Mouse (Mus musculus): ENCODE measurements at regions not wholly inside any gene's neighbourhood (a gene's known extent, or its start where the extent isn't known, plus 50 kb on each side); places are given as distances from the start of the nearest gene placed in this dataset.

DNA sequence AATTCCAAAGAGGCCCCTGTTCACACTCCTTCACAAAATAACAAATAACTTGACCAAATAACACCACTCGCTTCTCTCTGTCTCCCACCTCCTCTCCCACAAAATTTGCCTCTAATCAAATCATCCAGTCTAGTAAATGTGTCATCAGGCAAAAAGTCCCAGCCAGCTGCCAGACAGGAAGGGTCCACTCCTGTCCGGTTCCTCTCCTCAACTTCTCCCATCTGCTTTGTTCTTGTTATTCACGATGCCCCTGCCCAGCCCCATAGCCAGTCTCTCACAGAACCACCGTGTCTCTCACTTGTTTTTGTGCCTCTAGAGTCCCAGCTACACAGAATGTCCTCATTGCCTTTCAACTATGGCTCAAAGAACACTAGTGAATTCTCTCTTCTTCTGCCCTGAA is 53.8 kb downstream of the Ch25h start:
- no peak for DNase-seq

GRCm38 (mm10) chr19:34420293-34420792 is 54.6 kb downstream of the Ch25h start:
- DNase-seq = no peak

DNA sequence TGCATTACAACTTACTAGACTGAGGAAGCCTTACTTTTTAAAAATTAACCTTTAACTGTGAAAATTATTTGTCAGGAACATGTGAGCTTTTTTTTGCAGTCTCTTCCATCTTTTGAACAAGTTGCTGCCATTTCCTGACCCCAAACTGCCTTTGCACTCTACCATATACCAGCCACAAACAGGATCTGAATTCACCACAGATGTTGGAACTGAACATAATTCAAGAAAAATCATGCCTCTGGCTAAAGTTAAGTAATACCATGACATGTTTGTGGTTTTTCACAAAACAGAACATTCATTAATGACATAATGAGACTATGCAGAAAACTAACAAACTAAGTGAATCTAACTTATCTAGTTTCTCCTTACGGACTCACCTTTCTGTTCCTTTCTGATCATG is 67.8 kb downstream of the Ch25h start:
- no peak for DNase-seq

DNA sequence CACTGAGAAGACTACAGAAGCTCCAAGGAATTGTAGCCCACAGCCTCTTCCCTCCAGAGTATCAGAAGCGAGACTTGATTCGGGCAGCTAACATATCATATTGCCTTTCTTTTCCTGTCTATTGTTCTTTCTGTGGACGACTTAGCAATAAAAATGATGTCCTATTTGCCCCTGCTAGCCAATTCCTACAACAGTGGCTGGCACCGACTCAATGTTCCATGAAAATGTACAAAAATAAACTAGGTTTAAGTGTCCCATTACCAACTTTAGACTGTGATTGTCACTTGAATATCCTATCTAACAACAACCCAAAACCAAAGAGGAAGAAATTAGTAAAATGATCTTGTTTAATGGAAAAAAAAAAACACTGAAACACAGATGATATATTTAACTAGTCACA is 68.3 kb downstream of the Ch25h start:
- no peak for DNase-seq

DNA sequence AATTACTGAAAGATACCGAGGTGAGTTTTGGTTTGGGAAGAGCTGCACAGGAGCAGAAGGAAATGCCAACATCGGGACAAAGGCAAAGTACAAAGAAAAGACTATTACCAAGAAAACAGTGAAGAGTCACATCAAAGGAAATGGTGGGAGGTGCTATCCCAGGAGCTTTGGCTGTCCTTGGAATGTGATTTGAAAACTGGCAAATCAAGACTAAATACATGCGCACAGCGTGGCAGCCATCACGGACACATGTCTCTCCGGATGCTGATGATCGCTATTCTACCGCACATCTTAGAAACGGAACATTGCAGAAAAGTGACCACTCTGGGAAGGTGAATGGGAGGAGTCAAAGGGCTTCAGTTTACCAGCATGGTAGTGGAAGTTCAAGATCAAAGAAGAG is 78.7 kb downstream of the Ch25h start:
- DNase-seq = no peak

DNA sequence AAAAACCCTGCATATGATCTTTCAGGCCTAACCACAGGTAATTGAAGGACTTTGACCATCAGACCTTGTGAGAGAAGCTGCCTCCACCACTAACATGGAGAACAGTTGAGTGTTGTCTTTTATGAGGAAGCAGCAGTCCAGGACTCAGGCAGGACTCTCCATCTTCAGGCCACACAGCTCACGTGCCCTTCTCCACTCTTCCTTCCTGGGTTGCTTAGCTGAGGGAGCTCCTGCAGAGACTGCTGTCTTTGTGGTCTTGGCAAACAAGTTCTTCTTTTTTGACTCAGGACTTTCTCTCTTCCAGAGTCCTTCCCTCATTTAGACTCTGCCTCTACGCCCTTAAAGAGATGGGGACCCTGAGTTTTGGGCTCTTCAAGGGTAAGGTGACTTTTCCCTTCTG is 85.0 kb downstream of the Ch25h start:
- peak; percentile 19 to 28 for DNase-seq

- peak; percentile 30 to 53 for DNase-seq
Observed at GRCm38 (mm10) chr19:34382551-34382950, 92.1 kb downstream of the Fas start.
